Mouse (Mus musculus): ENCODE measurements at regions not wholly inside any gene's neighbourhood (a gene's known extent, or its start where the extent isn't known, plus 50 kb on each side); places are given as distances from the start of the nearest gene placed in this dataset.

DNA sequence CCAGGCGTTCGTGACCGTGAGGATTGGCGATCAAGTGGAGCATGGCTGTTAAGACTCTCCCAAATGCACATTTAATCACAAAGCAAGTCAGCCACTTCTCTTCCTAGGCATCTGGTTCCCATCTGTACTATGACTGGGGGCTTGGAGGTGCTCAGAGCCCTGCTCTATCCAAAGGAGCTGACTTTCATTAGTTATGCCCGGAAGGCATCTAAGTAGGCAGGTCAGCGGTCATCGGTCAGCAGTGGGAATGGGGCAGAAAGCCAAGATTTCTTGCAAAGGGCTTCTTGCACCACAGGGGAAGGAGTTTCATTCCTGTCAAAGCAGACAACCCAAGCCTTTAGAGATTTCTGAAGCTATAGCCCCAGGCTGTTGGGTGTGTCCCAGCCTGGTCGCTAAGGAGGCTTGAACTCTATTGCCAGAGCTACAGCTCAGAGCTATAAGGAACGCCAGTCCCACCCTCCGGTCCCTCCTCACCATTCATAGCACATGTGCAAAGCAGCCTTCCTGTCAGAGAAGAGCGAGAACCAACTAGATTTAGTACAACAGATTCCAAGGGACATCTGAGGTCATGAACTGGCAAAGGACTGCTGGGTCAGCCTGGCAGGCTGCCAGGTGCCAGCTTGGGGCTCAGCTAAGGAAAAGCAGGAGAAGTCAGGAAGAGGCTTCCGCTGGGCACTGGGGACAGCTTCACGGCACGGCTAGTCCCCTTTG is 175.6 kb downstream of the Fam43a start:
- DNase-seq (ENCODE audit: low read depth, low spot score), result peak; percentile 82

- DNase-seq (ENCODE audit: low read depth, low spot score), result peak; percentile 74
These were observed 176.5 kb downstream of the Fam43a start for GRCm38 (mm10) chr16:30775740-30776700.

DNA sequence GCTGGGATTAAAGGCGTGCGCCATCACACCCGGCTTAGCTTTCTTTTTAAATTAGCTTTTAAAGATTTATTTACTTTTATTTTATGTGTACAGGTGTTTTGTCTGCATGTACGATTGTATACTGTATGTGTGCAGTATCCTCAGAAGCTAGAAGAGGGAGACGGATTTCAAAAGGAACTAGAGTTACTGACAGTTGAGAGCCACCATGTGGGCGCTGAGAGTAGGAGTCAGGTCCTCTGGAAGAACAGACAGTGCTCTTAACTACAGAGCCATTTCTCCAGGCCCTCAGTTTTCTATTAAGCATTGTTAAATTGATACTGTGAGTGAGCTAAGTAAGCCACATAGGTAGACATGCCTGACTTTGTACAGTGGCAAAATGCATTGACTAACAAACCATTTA is 177.9 kb downstream of the Fam43a start:
- DNase-seq (ENCODE audit: low read depth, low spot score), result no peak

- no peak for DNase-seq (ENCODE audit: low read depth, low spot score)
These were observed 178.6 kb downstream of the Fam43a start for GRCm38 (mm10) chr16:30778078-30778477.

DNA sequence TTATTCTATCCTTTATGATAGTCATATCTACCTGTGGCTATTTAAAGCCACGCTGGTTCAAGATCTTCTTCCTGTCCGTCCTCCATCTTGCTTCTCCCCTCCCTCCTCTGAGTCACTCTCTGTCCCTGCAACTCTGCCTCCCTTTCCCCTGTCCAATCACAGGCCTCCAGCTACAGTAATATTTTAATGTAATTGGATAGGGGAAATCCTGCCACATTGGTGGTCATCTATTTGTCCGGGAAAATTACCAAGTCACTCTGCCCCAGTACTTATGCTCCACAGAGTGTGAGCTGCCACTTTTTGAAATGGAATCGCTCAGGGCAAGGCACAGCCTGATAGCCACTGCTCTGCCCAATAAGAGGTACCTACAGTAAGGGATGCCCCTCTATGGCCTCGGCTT is 179.4 kb downstream of the Fam43a start:
- no peak for DNase-seq (ENCODE audit: low read depth, low spot score)

GRCm38 (mm10) chr16:30784261-30784660 is 184.7 kb downstream of the Fam43a start:
- no peak for DNase-seq (ENCODE audit: low read depth, low spot score)

DNA sequence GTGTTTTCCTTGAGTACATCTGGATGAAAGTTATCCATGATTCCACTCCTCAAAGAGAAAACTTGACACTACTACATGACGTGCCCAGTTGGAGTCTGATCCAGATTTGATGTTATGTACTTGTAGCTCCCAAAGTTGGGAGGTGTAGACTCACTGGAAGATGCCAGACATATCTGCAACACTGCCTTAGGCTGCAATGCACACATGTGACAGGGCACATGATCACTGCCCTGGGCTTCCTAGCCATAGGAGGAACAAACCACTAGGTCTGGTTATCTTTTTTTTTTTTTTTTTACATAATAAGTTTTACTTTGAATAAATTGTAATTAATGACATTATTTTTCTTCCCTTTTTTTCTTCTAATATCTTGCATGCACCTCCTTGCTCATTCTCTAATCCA is 185.4 kb downstream of the Fam43a start:
- no peak for DNase-seq (ENCODE audit: low read depth, low spot score)

DNA sequence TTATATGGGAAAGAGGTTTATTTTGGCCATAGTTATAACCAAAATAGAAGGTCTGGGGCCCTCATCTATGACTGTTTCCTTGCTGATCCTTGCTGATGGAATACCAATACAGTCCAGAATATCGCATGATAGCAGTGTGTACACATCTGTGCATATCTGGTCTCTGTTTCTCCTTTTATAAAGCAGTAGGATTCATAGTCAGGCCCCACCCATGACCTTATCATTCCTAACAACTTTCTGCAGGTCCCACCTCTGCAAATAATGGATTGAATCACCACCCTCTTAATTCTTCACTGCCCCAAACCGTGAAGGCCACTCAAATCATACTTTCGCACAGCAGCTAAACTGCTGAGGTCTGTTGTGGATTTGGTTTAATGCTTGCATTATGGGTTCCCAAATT is 186.5 kb downstream of the Fam43a start:
- no peak for DNase-seq (ENCODE audit: low read depth, low spot score)

- no peak for DNase-seq (ENCODE audit: low read depth, low spot score)
These were observed 187.8 kb downstream of the Fam43a start for GRCm38 (mm10) chr16:30787351-30787750.

- DNase-seq (ENCODE audit: low read depth, low spot score), result no peak
These were observed 188.8 kb downstream of the Fam43a start for GRCm38 (mm10) chr16:30788321-30788781.

DNA sequence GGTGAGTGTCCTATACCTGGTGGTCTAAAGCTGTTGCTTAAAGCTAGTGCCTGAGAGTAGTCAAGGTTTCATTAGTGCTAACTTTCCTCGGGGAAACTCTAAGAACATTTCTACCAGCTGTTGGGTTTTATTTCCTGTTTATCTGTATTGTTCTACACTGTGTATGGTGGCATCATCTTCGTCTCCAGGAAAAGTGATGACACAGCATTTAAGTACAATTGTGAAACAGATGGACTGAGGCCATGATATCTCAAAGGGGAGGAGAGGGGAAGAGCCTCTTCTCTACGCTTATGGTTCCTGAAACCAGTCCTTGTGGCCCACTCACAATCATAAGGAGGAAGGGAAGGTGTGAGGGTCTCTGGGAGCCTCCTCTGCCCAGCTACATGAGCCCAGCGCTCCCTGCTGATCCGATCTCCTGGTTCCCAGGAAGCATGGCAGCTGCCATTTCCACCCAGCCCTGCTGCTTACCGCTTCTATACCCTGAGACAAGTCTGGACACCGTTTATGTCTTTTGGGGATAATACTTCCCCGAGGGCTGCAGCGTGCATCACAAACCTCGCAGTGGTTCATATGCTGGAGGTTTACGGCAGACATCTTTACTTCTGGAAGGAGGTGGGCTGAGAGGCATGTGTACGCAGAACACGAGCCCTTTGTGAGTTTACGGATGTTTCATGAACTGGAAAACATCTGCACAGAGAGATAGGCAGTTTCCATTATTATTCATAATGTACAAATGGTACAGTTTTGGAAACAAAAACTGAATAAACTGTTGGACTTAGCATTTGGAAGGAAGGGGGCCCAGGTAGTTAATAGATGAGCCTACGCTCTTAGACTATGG is 189.6 kb downstream of the Fam43a start:
- peak; percentile 55 for DNase-seq (ENCODE audit: low read depth, low spot score)

DNA sequence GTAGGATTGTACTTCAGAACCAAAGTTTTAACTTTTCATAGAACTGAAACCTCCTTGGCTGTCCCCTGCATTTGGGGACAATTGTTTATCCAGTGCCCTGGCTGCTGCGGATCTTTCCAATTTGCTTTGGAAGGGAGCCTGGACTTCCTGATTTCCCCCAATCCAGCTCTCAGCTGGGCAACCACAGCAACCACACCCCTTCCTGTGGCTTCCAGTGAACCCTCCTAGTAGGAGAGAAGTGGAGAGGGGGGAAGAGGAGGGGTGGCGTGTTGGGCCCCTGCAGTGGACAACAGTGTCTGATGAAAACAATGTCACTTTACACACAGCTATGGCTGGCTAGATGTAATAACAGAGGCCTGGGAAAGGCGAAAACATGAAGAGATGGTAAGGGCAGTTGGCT is 190.5 kb downstream of the Fam43a start:
- DNase-seq (ENCODE audit: low read depth, low spot score), result peak; percentile 70

DNA sequence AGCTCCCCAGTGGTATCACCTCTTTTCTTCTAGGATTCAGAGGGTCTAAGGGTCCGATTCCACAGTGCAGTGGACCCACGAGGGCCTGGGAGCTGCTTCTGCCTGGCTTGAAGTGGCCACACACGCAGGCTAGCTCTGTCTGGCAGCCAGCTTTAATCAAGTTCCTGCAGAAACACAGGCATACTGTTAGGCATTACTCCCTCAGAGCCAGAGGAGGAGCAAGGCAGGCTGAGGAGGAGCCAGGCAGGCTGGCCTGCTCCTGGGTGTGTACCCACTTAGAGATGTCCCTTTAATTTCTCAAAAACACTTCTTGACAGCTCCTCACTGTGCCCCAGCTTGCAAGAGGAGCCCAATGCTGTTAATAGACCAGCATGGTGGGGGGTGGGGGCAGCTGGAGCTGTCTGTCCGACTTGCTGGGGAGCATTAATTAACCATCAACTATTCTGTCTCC is 191.1 kb downstream of the Fam43a start:
- DNase-seq (ENCODE audit: low read depth, low spot score), result no peak

DNA sequence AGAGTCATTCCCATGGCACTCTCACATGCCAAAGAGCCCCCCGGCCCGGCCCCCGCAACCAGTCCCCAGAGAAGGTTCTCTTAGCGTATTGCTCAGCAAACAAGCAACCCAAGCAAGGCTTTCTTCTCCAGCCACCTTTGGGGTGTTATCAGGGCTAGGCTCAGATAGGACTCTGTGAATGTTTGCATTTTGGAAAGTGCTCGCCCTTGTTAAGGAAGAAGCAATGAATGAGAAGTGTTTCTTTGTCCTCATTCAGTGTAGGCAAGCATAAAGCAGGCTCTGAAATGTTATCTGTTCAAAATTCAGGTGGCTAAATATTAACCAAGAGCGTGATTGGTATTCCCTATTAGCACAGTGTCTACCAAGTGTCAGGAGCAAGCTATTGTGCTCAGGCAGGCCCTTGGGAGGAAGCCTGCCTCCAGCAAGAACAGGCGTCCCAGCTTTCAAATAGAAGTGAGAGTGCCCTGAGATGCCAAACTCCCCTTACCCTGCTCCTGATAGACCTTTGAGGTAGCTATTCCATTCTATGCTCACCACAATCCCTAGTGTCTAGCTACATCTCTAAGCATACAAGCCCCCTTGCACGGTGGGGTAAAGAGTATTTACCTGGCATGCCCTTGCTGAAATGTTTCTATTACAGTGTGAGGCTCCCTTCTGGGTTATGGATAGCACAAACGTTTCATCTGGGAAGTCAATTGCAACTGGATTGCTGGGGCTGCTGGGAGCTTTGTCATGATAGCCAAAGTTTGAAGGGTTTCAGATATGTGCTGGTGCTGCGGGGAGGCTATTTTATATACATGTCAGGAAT is 191.7 kb downstream of the Fam43a start:
- no peak for DNase-seq (ENCODE audit: low read depth, low spot score)

DNA sequence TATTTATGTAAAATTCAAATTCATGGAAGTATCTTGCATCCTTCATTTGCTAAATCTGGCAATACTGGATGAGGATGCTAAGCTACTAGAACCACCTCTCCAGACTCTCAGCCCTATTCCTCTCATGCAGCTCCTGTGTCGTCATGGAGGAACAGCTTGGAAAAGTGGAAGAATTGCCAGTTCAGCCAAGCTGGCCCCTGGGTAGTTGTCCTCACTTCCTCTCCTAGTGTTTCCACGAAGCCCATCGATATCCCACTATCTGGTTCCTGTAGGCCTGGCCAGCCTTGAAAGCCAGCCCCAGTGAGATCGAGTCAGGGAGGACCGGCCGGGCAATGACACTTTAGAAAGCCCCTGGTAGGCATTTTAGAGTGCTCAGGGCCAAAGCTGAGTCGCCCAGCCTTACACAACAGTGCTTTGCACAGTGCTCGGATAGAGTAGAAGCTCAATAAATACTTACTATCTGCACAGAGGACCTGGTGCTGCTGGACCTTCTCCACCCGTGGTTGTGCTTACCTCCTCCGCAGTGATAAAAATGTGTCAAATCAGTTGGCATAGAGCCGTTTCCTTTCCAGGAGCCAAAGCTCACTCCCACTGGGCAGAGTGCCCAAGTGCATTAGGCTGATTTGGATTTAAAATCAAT is 193.3 kb downstream of the Fam43a start:
- no peak for DNase-seq (ENCODE audit: low read depth, low spot score)

- no peak for DNase-seq (ENCODE audit: low read depth, low spot score)
These were observed 193.8 kb downstream of the Fam43a start for GRCm38 (mm10) chr16:30793378-30793753.

GRCm38 (mm10) chr16:30793856-30794255 is 194.3 kb downstream of the Fam43a start:
- DNase-seq (ENCODE audit: low read depth, low spot score), result no peak

DNA sequence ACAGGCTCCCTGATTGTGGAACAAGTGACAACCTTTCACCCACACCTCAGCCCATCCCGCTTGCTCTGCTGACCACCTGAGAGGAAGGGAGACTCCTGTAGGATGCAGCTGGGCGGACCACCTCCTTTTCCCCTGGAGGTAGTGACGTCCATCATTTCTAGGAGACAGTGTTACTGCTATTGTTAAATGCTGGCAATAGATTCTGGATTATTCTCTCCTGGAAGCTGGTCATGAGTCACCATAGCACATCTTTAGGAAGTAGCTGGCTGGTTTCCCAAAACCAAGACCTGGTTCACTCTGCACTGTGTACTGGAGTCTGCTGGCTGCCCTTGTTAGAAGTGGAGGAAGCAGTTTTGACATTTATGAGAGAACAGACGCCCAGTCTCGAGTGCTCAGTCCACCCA is 196.0 kb downstream of the Fam43a start:
- DNase-seq (ENCODE audit: low read depth, low spot score), result peak; percentile 51

DNA sequence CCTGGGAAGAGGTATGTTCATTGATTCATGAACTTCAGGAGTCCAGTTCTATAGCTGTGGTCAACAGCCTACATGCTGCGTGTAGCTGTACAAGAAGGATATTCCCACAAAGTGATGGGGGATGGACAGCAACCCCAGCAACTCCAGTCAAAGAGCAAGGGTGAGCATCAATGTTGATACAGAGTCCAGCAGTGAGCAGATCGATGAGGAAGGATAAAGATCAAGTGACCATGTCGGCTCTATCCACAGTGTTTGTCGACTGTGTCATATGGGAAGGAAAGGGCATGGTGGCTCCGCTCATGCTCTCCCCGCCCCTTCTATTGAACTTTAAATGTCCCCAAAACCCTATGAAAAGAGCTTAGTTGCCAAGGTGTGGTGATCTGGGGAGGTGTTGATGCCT is 196.6 kb downstream of the Fam43a start:
- DNase-seq (ENCODE audit: low read depth, low spot score), result no peak

- DNase-seq (ENCODE audit: low read depth, low spot score), result no peak
These were observed 197.5 kb downstream of the Fam43a start for GRCm38 (mm10) chr16:30797006-30797405.

All from skeletal muscle tissue, adult 2 months (tissue).